Mouse (Mus musculus) liver, embryonic 15.5 days (tissue): ENCODE data around the gene Mpv17. TPM values are rescaled to one million over a fixed set of nuclear protein-coding genes. Genes with fewer than 3 reads are reported as not detected.

Experiments
- ATAC-seq: fragments of 200-750 bp; cut with Nextera tagmentation; 2 replicates; pipeline ENCODE4 v1.8.0; 2017; ENCODE audit warnings: moderate number of reproducible peaks, mild to moderate bottlenecking, moderate library complexity; ENCODE audit not compliant: insufficient read depth
- H3K27ac ChIP-seq: fragments of 300-500 bp; sonication (generic); replicated peaks from 2 replicates; pipeline ENCODE4 v1.5.1; 2015; ENCODE audit warnings: mild to moderate bottlenecking, inconsistent platforms
- H3K27me3 ChIP-seq: fragments of 300-500 bp; sonication (generic); 2 replicates; pipeline ENCODE4 v1.6.1; 2015; ENCODE audit warnings: mild to moderate bottlenecking, inconsistent platforms
- H3K36me3 ChIP-seq: fragments of 300-500 bp; sonication (generic); replicated peaks from 2 replicates; pipeline ENCODE4 v1.6.1; 2015; ENCODE audit warnings: moderate library complexity, mild to moderate bottlenecking, inconsistent platforms
- H3K4me1 ChIP-seq: fragments of 300-500 bp; sonication (generic); replicated peaks from 2 replicates; pipeline ENCODE4 v1.6.1; 2015; ENCODE audit warnings: inconsistent platforms
- H3K4me2 ChIP-seq: fragments of 300-500 bp; sonication (generic); 2 replicates; pipeline ENCODE4 v1.6.1; 2015; ENCODE audit warnings: moderate library complexity, mild to moderate bottlenecking, inconsistent platforms
- H3K4me3 ChIP-seq: fragments of 300-500 bp; sonication (generic); replicated peaks from 2 replicates; pipeline ENCODE4 v1.5.1; 2015; ENCODE audit warnings: mild to moderate bottlenecking, inconsistent platforms
- H3K9ac ChIP-seq: fragments of 300-500 bp; sonication (generic); 2 replicates; pipeline ENCODE4 v1.6.1; 2015; ENCODE audit warnings: moderate library complexity, mild to moderate bottlenecking, inconsistent platforms
- H3K9me3 ChIP-seq: fragments of 300-500 bp; sonication (generic); replicated peaks from 2 replicates; pipeline ENCODE4 v1.6.1; 2016; ENCODE audit warnings: inconsistent platforms
- WGBS: fragments of 180-500 bp; shearing (Covaris S2); methylation state at CpG from one replicate; pipeline ENCODE4 v1.1.7; 2015; ENCODE audit warnings: mixed read lengths; ENCODE audit not compliant: insufficient replicate concordance; 5-methylcytosine and 5-hydroxymethylcytosine counted together
- polyA plus RNA-seq: library from polyadenylated mRNA; unstranded; fragments of >200 nt; fragmentation: Nextera tagmentation; extraction: Ambion mirVana; gene quantifications from 2 replicates; pipeline ENCODE4 v1.2.1, GENCODE M21; 2015

Gene Mpv17
- 18.8 and 19.5 TPM in 2 replicates for polyA plus RNA-seq

DNA sequence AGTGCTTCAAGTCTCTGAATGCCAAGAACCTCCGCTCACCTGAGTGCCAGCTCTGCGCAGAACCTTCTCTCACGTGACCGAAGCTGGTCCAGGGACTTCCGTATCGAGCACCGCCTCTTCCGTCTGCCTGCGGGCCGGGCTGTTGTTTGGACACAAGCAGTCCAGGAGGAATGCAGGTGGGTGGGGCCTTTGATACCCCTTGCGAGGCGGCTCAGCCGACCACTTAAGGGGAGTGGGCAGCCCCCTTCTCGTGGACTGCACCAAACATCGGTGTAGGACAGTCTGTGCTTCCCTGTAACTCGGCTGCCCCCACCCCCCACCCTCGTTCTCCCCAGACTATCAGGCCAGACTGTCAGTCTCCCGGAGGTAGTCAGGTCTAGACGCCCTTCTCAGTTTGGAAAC, at the start of gene Mpv17:
Gene Mpv17, minus strand, starts transcription at position 100 of the 402 bp plus-strand sequence.
- Histone ChIP-seq H3K9ac (peak within 1 kb of the TSS; percentile 80), H3K27ac (peak within 1 kb of the TSS; percentile 76), H3K9me3 (no peaks in the 10 kb centered on the region), H3K36me3 (peaks cover 25% of the 10 kb centered on the region), H3K4me2 (peak within 1 kb of the TSS; percentile 86), H3K4me1 (peaks cover 20% of the 10 kb centered on the region), H3K4me3 (peak within 1 kb of the TSS; percentile 72), H3K27me3 (no peaks in the 10 kb centered on the region)
- WGBS = under 1% methylated on average over 19 of the region's 19 CpGs
- ATAC-seq = peak; percentile 88

DNA sequence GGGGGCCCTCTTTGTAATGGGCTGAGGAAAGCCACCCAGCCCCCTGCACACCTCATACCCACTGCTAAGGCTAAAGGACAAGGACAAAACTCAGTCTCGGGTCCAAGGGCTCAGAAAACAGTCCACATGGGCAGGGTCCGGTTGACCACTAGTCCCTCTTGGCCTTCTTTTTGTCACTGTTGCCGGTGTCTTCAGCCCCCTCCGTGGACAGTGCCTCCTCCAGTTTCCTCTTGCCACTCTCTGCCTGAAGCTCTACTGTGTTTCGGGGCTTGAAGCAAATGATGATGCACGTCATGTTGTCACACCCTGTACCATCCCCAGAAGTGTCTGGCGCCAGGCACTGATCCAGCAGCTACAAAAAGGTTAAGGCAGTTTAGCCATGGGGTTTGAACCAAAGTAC, 48.9 kb upstream of the Mpv17 start:
- Histone ChIP-seq H3K27ac (peak overlapping the region; percentile 84), H3K27me3 (no peaks in the 10 kb centered on the region)

DNA sequence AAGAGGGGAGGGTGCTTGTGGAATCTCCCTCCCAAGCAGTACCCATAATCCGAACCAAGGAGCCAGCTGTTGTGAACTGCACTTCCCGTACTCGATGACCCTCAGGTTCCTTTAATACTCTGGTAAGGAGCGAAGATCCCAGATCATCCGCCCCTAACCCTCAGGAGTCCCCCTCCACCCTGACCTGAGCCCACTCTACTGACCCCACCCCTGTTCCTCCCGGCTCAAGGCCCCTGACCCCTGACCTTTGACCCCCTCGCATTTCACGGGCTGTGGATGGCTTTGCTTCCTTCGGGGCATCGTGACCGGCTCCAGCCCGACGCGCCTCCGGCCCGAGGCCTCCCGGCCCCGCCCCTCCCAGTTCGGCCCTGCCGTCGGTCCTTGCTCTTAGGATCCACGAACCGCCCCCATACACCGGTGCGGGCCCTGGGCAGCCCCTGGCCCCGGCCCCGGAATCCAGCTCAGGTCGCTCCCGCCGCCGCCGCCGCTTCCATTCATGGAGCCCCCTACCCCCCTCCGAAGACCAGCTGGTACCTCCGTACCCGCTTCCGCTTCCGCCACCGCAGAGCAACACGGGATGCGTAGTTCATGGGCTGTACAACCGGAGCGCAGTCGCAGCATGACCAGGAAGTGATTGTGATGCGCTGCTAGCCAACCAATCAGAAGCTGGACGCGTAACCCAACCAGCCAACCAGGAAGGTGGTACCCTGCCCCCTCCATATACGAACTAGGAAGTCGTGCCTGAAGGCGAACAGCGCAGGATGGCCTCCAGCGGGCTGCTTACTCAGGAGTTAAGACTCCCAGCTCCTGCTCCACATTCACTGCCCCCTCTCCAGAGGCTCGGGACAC, 47.9 kb upstream of the Mpv17 start, which contains the start of gene Zfp513:
Gene Zfp513, minus strand, starts transcription at position 562 of the 849 bp plus-strand sequence.
- Histone ChIP-seq H3K4me2 (peak within 1 kb of the TSS; percentile 94), H3K27me3 (no peaks in the 10 kb centered on the region), H3K27ac (peak within 1 kb of the TSS; percentile 84), H3K4me3 (peak within 1 kb of the TSS; percentile 86), H3K4me1 (peaks cover 31% of the 10 kb centered on the region), H3K36me3 (peaks cover 83% of the 10 kb centered on the region), H3K9me3 (no peaks in the 10 kb centered on the region), H3K9ac (peak within 1 kb of the TSS; percentile 78)
- under 1% methylated on average over 53 of the region's 53 CpGs for WGBS
- ATAC-seq = peak; percentile 95

More for the DNA sequence above, 48.9 kb upstream of the Mpv17 start:
- no peak for ATAC-seq
- no peaks in the 10 kb centered on the region for H3K9me3 ChIP-seq
- 77% methylated on average over 7 of the region's 7 CpGs for WGBS
- peak overlapping the region; percentile 86 for H3K4me3 ChIP-seq
- peaks cover 83% of the 10 kb centered on the region for H3K36me3 ChIP-seq
- no peak overlapping the region; the same call in 1 of the 2 replicates for H3K9ac ChIP-seq
- peaks cover 31% of the 10 kb centered on the region for H3K4me1 ChIP-seq
- H3K4me2 ChIP-seq = peak overlapping the region; percentile 94

DNA sequence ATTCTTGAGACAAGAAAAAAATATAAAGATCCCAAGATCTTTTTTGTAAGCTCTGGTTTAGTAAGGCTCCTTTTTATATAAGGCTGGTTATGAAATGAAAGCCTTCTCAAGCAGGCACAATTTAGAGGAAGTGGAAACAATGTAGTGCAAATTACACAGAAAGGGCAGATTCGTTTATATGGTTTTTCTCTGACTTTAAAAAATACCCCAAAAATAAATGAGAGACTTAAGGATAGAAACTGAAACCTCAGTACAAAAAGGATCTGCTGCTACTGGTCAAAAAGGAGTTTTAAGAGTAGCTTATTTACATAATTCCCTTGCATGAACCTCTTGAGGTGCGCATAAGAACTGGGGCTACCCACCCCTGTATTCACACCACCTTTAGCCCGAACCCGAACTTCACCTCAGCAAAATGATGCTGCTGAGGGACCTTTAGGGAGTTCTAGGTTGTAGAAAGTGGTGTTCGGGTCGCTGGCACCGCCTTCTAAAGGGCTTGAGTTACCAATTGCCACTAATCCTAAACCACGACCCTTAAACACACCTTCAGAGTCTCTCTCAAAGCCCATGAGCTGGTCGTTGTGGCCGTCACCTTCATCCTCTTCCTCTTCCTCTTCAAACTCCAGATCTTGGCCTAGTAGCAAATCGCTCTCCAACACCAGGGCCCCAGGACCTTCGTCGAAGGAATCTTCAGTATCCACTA, 47.1 kb upstream of the Mpv17 start:
- no peak for ATAC-seq
- 14% methylated on average over 13 of the region's 13 CpGs for WGBS

DNA sequence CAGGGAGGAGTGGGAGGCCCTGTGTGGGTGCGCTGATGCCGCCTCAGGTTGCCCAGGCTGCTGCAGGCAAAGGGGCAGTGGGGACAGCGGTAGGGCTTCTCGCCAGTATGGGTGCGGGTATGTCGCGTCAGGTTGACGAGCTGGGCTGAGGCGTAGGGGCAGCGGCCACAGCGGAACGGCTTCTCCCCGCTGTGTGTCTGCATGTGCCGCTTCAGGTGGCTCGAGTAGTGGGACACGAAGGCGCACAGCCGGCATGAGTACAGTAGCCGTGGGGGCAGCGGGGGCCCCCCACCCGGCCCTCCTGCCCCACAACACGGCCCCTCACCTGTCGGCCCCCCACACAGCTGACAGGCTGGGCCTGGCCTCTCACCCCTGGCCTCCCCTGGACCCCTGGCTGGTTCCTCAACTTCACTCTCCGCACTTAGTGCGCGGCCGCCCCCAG, 46.3 kb upstream of the Mpv17 start:
- Histone ChIP-seq H3K9me3 (no peaks in the 10 kb centered on the region), H3K4me1 (peaks cover 31% of the 10 kb centered on the region), H3K27me3 (no peaks in the 10 kb centered on the region), H3K36me3 (peaks cover 84% of the 10 kb centered on the region), H3K27ac (no peak overlapping the region), H3K4me3 (0 out of 2 replicates have a peak overlapping the region, but pooled peaks have one; percentile 86), H3K4me2 (peak overlapping the region; percentile 94; the same call in 1 of the 2 replicates), H3K9ac (no peak overlapping the region)
- 83% methylated on average over 27 of the region's 27 CpGs for WGBS
- ATAC-seq = no peak

More for the DNA sequence above, 47.1 kb upstream of the Mpv17 start:
- Histone ChIP-seq H3K27me3 (no peaks in the 10 kb centered on the region), H3K27ac (peak overlapping the region; percentile 84), H3K4me2 (peak overlapping the region; percentile 94), H3K9me3 (no peaks in the 10 kb centered on the region), H3K4me1 (peaks cover 31% of the 10 kb centered on the region), H3K36me3 (peaks cover 84% of the 10 kb centered on the region), H3K4me3 (peak overlapping the region; percentile 86), H3K9ac (peak overlapping the region; percentile 78)

DNA sequence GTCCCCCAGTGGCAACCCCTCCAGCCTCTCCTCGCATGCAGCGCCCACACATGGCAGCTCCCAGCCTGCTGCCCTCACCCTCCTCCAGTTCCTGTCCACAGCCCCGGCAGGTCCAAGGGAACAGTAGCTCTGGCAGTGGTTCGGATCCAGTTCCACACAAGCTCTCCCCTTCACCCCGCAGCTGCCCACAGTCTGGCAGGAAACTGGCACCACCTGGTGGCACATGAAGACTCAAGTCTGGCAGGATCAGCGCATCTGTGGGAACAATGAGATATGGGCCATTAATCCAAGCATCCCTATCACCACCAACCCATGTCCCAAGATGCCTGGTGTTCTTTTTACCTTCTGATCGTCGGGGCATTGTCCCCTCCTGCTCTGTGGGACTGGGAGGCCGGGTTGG, 45.8 kb upstream of the Mpv17 start:
- Histone ChIP-seq H3K27me3 (no peaks in the 10 kb centered on the region), H3K9me3 (no peaks in the 10 kb centered on the region), H3K27ac (no peak overlapping the region), H3K4me2 (no peak overlapping the region), H3K4me1 (peaks cover 31% of the 10 kb centered on the region), H3K9ac (no peak overlapping the region), H3K36me3 (peaks cover 84% of the 10 kb centered on the region), H3K4me3 (no peak overlapping the region)
- WGBS = 79% methylated on average over 9 of the region's 9 CpGs
- no peak for ATAC-seq

DNA sequence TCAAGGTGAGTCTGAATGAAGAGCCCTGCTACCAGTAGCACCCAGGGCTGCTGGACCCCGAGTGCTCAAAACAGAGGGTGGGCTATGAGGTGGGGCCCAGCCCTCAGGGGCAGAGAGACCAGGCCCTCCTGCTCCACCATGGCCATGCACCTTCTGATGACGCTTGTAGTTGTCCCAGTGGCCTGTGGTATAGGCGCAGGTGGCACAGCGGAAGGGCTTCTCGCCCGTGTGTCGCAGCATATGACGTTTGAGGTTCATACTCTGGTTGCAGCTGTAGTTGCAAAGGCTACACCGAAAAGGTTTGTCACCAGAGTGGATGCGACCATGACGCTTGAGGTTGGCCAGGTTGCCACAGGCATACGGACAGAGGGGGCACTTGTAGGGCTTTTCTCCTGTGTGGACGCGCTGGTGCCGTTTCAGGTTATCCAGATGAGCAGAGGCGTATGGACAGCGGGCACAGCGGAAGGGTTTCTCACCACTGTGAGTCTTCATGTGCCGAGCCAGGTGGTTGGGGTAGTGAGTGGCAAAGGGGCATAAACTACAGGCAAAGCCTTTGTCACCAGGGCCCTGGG, 45.4 kb upstream of the Mpv17 start:
- no peaks in the 10 kb centered on the region for H3K9me3 ChIP-seq
- no peak overlapping the region for H3K9ac ChIP-seq
- no peak overlapping the region for H3K4me3 ChIP-seq
- no peak overlapping the region for H3K27ac ChIP-seq
- no peaks in the 10 kb centered on the region for H3K27me3 ChIP-seq
- 84% methylated on average over 19 of the region's 19 CpGs for WGBS
- no peak overlapping the region for H3K4me2 ChIP-seq
- peaks cover 36% of the 10 kb centered on the region for H3K4me1 ChIP-seq
- H3K36me3 ChIP-seq = peaks cover 84% of the 10 kb centered on the region
- no peak for ATAC-seq

DNA sequence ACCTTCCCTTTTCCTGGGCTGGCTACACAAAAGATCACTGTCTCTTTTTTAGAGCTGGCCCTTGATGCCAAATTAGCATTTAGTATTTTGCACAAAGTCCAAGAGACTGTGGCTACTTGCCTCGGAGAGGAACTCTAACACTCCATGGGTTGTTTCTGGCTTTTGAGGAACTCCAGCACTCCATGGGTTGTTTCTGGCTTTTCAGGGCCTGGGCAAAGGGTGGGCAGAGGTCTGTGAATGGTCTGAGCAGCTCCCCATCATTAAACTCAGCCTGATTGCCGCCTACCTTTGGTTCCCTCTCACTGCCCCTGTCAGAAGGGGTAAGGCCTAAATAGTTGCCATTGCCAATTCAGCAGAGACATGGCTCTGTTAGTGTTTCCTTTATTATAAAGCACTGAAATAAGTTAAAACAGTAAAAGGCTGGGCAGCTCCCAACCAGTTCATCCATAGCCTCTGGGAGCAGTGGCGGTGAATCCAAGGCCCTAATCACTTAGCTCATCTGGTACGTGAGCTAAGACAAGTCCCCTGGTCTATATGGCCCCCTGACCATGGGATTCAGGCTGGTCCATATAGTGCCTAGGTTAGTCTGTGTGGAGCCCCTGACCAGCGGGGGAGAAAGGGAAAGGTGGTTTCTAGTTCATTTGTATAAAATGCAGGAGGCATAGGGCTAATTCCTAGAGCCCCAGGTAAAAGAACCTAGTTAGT, 44.7 kb upstream of the Mpv17 start:
- H3K27ac ChIP-seq = no peak overlapping the region
- no peaks in the 10 kb centered on the region for H3K27me3 ChIP-seq
- peaks cover 42% of the 10 kb centered on the region for H3K4me1 ChIP-seq
- H3K4me2 ChIP-seq = no peak overlapping the region
- H3K36me3 ChIP-seq = peaks cover 80% of the 10 kb centered on the region
- H3K4me3 ChIP-seq = no peak overlapping the region
- H3K9me3 ChIP-seq = no peaks in the 10 kb centered on the region
- no peak overlapping the region for H3K9ac ChIP-seq
- ATAC-seq = no peak
- WGBS = 82% methylated on average over 5 of the region's 5 CpGs

DNA sequence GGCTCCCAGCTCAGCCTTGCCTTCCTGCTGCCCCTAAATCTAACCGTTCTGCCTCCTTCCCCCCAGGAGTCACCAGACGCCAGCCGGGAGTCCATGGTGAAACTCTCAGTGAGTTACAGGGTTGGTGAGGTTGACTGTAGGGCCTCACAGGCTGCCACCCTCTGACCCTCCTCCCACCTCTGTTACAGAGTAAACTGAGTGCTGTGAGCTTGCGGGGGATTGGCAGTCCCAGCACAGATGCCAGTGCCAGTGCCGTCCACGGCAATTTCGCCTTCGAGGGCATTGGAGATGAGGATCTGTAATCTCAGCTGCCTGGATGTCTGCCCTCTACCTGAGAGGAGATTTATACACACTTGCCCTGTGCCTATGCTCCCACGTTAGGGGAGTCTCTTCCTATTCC, 44.1 kb upstream of the Mpv17 start:
- peaks cover 42% of the 10 kb centered on the region for H3K4me1 ChIP-seq
- 78% methylated on average over 9 of the region's 9 CpGs for WGBS
- no peak for ATAC-seq

DNA sequence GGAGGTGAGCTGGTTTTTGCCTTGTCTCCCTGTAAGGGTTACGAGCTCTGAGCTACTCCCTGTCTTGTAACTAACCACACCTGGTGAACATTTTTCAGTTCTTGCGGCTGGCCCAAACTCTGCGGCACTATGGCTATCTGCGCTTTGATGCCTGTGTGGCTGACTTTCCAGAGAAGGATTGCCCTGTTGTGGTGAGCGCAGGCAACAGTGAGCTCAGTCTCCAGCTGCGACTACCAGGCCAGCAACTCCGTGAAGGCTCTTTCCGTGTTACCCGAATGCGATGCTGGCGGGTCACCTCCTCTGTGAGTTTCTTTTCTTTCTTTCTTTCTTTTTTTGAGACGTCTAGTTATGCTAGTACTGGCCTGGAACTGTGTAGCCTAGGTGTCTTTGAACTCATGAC, 43.0 kb upstream of the Mpv17 start:
- Histone ChIP-seq H3K36me3 (peaks cover 65% of the 10 kb centered on the region), H3K27ac (no peak overlapping the region), H3K9me3 (no peaks in the 10 kb centered on the region), H3K4me1 (peaks cover 35% of the 10 kb centered on the region), H3K4me3 (no peak overlapping the region), H3K27me3 (no peaks in the 10 kb centered on the region), H3K9ac (no peak overlapping the region), H3K4me2 (no peak overlapping the region)
- 91% methylated on average over 12 of the region's 12 CpGs for WGBS
- no peak for ATAC-seq

More for the DNA sequence above, 44.1 kb upstream of the Mpv17 start:
- peaks cover 74% of the 10 kb centered on the region for H3K36me3 ChIP-seq
- H3K9ac ChIP-seq = no peak overlapping the region
- no peaks in the 10 kb centered on the region for H3K27me3 ChIP-seq
- no peak overlapping the region for H3K4me3 ChIP-seq
- H3K9me3 ChIP-seq = no peaks in the 10 kb centered on the region
- H3K4me2 ChIP-seq = no peak overlapping the region
- no peak overlapping the region for H3K27ac ChIP-seq
